Mouse (Mus musculus) right cerebral cortex, postnatal 14 days (tissue): ENCODE measurements around the gene Stpg4.

ENCODE experiments used
- DNase-seq: peaks from one replicate; pipeline ENCODE4 v3.0.0; 2022

Stpg4 gene

DNA sequence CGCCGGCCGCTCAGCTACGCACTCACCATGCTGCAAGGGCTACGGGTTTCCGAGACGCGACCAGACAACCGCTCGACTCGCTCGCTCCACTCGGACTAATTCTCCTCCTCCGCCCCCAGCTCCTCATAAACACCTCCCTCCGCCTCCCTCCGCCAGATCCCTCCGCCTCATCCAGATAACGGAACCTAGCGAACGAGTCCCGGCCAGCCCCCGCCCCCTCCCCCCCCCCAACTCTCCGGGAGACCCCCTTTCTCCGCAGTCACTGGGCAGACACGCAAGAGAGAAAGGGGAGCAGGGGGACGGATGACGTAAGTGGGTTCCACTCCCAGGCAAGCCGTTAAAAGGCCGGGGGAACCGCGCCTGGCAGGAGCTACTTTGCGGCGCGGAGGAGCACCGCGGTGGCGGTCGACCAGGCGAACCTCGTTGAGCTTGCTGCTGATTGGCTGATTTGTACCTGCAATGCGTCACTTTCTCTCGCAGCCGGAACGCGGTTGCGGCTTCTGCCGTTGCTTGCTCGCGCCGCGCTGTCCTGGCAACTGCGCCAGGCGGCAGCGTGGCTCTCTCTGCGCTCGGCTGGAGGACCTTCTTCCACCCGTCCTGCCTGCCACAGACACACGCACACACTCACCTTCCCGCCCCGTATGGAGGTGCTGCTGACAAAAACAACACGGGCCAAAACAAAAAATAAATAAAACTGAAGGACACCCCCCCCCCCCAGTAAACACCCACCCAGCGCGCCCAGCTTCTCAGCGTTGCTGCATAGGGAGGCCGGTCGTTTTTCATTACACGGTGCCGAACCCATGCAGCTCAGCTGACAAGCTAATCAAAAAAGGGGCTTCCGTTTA, 19.4 kb upstream of the Stpg4 start, which contains the start of gene Calm2:
Gene Calm2 (minus strand): TSS at position 169 of the 845 bp plus-strand sequence.
- DNase-seq, result peak; percentile 99

- DNase-seq, result peak; percentile 78
These were observed 18.6 kb upstream of the Stpg4 start for GRCm38 (mm10) chr17:87445917-87446766.

DNA sequence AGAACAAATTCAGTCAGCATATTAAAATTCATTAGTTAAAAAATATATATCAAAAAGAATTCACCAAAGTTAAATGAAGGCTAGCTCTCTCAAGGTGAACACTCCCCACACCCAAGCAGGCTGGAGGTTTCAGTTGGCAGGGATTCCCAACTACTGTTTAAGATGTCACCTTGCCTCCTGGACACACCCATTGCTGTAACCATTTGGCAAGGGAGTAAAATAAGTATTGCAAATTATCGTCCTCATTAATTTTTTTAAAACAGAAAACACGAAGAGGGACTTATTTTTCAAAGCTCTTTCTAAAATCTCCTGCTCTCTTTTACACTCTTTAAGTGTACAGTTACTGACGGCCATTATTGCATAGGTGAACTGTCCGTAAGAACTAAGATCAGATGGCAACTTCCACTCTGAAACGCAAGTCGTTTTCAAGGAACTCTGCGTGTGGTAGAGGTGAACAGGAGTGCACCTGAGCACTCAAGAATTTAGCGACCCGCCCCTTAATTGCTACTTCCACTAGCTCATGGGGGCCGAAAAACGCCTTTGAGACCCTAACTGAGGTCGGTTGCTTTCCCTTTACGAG, 17.9 kb upstream of the Stpg4 start:
- no peak for DNase-seq

DNA sequence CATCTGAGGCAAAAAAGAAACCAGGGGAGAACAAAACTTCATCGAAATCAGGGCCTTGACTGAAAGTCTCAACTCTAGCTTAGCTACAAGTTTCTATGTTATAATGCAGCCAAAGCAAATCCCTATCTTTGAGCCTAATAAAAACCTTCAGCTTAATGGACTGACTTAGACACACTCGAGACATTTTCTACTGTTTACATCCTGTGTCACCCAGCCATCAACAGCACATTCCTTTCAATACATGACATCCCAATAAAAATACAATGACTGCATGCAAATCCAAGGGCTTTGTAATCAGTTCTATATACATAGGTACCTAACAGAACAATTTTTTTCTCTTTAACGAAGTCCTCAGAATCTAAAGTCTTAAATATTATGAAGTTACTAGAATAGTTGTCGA, 17.2 kb upstream of the Stpg4 start:
- DNase-seq, result no peak

DNA sequence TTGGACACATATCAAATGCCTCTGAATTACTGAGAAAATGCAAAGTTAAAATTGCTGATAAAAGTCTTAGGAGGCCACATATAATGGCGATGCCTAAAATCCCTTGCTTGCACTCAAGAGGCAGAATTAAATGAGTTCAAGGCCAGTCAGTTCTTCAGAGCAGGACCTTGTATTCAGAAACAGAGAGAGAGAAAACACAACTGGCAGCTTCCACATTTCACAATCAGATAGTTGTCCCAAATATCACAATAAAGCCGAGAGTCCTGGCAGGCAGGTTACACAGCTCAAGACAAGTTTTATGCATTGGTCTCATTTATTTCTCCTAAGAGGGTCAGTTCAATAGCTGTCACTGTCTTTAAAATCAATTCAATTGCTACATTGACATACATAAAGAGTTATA, 14.0 kb upstream of the Stpg4 start:
- DNase-seq, result no peak

- no peak for DNase-seq
These were observed 11.9 kb upstream of the Stpg4 start for GRCm38 (mm10) chr17:87439441-87439840.

DNA sequence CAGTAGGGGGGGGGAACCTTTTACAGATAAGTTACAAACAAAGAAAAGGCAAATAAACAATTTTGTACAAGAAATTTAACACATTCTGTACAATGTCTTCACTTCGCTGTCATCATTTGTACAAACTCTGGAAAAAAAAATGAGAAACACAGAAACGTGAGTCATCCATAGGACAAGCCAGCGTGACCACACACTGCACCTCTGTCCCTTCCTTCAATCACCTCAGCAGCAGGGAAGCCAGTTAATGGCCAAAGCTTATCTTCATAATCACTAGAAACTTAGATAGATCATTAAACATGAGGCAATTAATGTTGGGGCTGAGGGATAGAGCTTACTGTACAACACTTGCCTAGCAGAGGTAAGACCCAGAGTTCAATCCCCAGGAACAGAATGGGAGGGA, 6.4 kb upstream of the Stpg4 start:
- no peak for DNase-seq

DNA sequence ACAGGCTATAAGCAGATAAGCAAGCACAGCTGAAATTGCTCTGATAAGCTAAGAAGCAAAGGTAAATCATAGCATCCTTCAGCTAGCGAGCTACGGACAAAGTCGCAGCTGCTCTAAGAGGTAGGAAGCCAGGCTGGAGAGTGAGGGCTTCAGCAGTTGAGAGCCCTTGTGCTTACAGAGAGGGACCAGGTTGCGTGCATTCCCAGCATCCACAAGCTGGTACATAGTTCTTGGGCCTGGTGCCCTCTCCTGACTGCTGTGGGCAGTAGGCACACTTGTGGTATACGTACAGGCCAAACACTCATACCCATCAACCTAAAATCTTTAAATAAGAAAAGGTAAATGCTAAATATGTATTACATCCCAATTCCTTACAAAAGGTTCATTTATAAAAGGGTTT, 5.2 kb upstream of the Stpg4 start:
- no peak for DNase-seq

- no peak for DNase-seq
These were observed 4.8 kb upstream of the Stpg4 start for GRCm38 (mm10) chr17:87432314-87432713.

DNA sequence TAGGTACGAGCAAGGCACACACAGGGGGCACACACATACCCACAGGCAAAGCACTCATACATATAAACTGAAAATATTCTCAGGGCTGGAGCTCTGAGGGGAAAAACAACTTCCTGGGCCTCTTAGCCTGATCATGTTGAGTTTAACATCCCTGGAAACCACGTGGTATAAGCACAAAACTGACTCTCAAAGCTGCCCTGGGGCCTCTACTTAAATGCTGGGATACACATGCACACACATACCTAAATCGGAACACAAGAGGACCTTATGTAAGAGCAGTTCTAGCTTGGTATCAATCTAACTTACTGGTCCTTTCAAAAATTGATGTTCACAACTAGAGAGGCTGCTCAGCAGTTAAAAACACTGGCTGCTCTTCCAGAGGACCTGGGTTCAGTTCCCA, 1.9 kb upstream of the Stpg4 start:
- no peak for DNase-seq

DNA sequence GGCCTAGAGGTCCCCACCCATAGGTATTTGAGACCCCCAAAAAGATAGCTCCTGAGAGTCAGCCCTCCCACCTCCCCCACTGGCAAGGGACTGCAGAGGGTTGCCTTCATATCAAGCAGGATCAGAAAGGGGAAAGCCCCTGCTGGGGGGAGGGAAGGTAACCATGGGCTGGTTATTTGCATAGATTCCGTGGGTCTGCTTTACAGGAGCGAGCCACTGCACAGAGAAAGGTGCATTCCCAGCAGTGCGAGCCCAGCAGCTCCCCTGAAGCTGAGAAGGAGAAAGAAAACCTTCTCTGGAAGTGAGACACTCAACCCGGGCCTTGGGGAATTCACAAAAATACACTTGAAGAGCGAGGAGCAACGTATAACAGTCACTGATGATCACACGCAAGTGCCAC, 9.5 kb downstream of the Stpg4 start:
- no peak for DNase-seq

DNA sequence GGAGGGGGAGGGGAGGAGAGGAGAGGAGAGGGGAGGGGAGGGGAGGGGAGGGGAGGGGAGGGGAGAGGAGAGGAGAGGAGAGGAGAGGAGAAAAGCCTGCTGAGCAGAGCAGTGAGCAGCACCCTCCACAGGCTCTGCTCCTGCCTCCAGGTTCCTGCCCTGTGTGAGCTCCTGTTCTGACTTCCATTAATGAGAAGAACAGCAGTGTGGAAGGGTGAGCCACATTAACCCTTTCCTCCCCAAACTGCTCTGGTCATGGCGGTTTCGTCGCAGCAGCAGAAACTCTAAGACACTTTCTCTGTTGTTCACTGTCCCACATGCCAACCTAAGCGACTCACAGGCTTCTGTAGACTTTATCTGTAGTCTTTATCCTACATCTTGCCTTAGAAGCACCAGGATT, 20.9 kb downstream of the Stpg4 start:
- DNase-seq, result no peak

DNA sequence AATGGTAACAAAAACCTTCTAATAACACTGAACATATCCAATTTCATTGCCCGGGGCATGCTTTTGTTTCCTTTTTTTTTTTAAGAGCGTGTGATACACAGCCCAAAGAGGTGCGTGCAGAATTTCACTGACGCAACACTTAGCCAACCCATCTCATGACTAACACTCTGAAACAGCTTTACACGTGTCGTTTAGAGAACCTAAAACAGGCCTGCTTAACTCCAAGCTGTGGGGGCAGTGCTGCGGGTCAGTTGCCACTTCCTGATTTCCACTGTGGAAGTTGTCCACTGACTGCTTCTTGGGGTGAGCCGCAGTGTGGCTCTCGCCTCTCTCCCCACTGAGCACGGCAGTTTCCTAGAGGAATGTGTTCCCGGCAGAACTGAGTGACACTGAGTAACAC, 22.0 kb downstream of the Stpg4 start:
- DNase-seq, result no peak

DNA sequence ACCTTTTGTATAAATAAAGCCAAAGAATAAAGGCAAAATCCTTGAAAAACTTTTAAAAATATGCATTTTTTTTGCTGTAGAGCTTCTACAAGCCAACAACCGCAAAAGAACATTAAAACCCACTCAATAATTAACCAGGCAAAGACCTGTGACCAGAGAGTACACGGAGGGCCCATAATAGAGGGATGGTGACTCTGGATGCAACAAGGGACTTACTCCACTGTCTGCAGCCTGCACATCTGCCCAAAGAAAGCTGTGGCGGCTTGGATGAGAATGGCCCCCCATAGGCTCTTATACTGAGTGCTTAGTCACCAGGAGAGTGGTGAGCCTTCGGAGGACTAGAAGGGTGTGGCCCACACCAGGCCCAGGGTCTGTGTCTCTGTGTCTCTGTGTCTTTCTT, 24.1 kb downstream of the Stpg4 start:
- no peak for DNase-seq

DNA sequence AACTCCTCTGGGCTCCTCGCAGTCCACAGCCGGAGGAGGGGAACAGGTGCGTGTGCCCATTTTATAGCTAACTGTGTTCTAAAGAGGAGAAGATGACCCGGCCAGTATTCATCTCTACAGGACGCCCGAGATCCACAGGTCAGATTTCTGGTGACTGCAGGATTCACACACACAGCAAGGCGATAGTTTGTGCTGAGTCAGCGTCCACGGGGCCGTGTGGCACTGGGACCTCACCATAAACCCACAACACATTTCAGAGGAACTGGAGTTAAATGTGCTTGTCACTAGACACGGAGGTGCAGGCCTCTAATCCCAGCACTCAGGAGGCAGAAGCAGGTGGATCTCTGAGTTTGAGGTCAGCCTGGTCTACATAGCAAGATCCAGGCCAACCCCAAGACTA, 25.1 kb downstream of the Stpg4 start:
- no peak for DNase-seq

- DNase-seq, result no peak
These were observed 30.5 kb downstream of the Stpg4 start for GRCm38 (mm10) chr17:87397088-87397487.

DNA sequence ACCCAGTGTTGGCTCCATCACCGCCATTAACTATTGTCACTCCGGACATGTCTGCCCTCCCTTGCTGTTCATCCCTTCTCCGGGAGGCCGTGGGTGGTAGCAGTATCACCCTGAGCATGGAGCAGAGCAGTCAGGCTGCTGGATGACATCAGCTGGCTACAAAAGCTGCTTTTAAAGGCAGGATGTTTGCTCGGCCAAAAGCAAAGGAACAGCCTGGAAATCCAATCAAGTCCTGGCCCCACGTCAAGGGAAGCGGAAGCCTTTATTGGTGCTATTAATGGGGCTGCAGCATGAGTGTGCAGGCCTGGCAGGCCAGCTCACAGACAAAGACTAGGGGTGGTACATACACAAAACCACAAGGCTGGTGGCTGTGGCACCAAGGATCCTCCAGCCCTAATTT, 36.3 kb downstream of the Stpg4 start:
- DNase-seq, result no peak

DNA sequence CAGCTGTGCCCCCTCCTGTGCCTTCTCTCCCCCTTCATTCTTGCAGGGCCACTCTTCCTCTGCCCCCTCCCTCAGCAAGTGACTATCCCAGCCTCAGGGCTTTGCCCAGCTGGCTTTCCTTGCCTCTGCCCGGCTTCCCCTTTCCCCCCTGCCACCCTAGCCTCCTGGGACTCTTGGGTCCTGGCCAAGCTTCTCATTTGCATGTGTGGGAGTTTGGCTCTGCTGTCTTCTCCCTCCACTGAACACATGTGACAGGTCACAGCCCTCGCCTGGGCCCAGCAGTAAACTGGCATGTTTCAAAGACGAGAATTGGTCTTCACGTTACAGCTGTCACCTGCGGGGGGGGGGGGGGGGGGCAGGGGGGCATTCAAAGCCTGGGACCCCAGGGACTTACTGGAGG, 40.5 kb downstream of the Stpg4 start:
- DNase-seq, result no peak

GRCm38 (mm10) chr17:87385835-87386234, 41.7 kb downstream of the Stpg4 start:
- no peak for DNase-seq

GRCm38 (mm10) chr17:87380681-87381080, 46.9 kb downstream of the Stpg4 start:
- no peak for DNase-seq

DNA sequence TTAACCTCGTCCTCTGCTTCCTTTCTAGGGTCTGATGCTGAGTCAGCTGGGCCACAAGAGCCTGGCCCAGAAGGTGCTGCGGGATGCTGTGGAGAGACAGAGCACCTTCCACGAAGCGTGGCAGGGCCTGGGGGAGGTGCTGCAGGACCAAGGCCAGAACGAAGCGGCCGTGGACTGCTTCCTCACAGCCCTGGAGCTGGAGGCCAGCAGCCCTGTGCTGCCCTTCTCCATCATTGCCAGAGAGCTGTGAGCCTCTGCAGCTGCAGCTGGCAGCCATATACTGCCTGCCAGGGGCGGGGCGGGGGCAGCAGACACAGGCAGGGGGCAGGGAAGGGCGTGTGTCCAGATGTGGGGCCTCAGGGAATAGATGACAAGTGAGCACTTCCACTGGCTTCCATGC, 47.7 kb downstream of the Stpg4 start:
- peak; percentile 29 for DNase-seq

GRCm38 (mm10) chr17:87379160-87379624, 48.3 kb downstream of the Stpg4 start:
- DNase-seq, result no peak

- peak; percentile 61 for DNase-seq
These were observed 49.0 kb downstream of the Stpg4 start for GRCm38 (mm10) chr17:87378354-87379159.
